Mouse (Mus musculus) adrenal gland, adult 8-10 months (tissue): ENCODE data around the gene Olfr498. TPM values are rescaled to one million over a fixed set of nuclear protein-coding genes. Genes with fewer than 3 reads are reported as not detected.

Experiments used
- DNase-seq: peaks from one replicate; pipeline ENCODE4 v3.0.0; 2022
- total RNA-seq, 4 experiments: library from RNA; stranded (reverse); gene quantifications; 2 replicates each; pipeline ENCODE4 v1.2.4; 2022

Olfr498 gene
- not detected for total RNA-seq

DNA sequence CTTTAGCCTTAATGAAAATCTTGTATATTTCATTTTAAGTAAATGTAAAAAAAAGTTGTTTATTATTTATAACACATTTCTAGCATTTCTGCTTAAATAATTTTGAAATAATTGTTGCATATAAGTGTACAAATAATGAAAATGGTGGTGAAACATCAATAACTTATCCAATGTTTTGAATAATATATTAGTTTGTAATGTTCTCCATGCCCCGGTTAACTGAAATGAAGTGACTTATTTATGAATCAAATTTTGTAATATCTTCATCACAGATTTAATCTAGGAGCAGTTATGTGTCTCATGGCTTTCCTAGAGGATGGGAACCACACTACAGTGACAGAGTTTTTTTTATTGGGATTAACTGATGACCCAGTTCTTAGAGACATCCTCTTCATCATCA is at the start of gene Olfr498:
TSS of gene Olfr498 (plus strand) at position 301 of the 400 bp plus-strand sequence.
- no peak for DNase-seq

- no peak for DNase-seq
These were observed 45.0 kb upstream of the Olfr498 start, which contains the start of gene Olfr497 for GRCm38 (mm10) chr7:108420121-108420520. Gene Olfr497 (plus strand): TSS chr7:108420421.

Other genes starting within 250 kb of the Olfr498 start
- not detected for gene Olfr488, start 207.0 kb upstream of the Olfr498 start, total RNA-seq
- gene Olfr490, start 176.4 kb upstream of the Olfr498 start, total RNA-seq = not detected
- not detected for gene Olfr491, start 151.9 kb upstream of the Olfr498 start, total RNA-seq
- not detected for gene Olfr492, start 141.7 kb upstream of the Olfr498 start, total RNA-seq
- not detected for gene Olfr493, start 118.3 kb upstream of the Olfr498 start, total RNA-seq
- not detected for gene Olfr494, start 100.0 kb upstream of the Olfr498 start, total RNA-seq
- not detected for gene Olfr495, start 72.2 kb upstream of the Olfr498 start, total RNA-seq
- not detected for gene Olfr497, start 44.9 kb upstream of the Olfr498 start, total RNA-seq
- not detected for gene Olfr502, start 59.7 kb downstream of the Olfr498 start, total RNA-seq
- not detected for gene Olfr503, start 79.2 kb downstream of the Olfr498 start, total RNA-seq
- gene Olfr504, start 100.5 kb downstream of the Olfr498 start, total RNA-seq = not detected
- gene Olfr506, start 145.5 kb downstream of the Olfr498 start, total RNA-seq = not detected
- gene Olfr507, start 156.5 kb downstream of the Olfr498 start, total RNA-seq = not detected
- not detected for gene Olfr508, start 164.7 kb downstream of the Olfr498 start, total RNA-seq
- under 1 TPM in 1 of 4 experiments, not detected in 3; 0.18 TPM for gene Olfr509, start 186.6 kb downstream of the Olfr498 start, total RNA-seq
- not detected for gene Olfr510, start 201.1 kb downstream of the Olfr498 start, total RNA-seq
- gene Olfr512, start 248.0 kb downstream of the Olfr498 start, total RNA-seq = not detected